Mouse (Mus musculus) heart, embryonic 12.5 days (tissue): ENCODE results near the gene Parvg. TPM values are rescaled to one million over a fixed set of nuclear protein-coding genes. Genes with fewer than 3 reads are reported as not detected.
"Not testable (repeated sequence)": the region's sequence is repeated elsewhere in the genome, so short reads cannot be mapped to it uniquely, and the experiment has no call there.

Experiments
- ATAC-seq: fragments of 200-750 bp; cut with Nextera tagmentation; 2 replicates; pipeline ENCODE4 v1.8.0; 2017; ENCODE audit warnings: moderate TSS enrichment, moderate library complexity; ENCODE audit not compliant: insufficient number of reproducible peaks, low FRiP score
- H3K27ac ChIP-seq: fragments of 300-500 bp; sonication (generic); 2 replicates; pipeline ENCODE4 v1.5.1; 2016; ENCODE audit warnings: mild to moderate bottlenecking, moderate library complexity; ENCODE audit not compliant: poor library complexity, severe bottlenecking
- H3K27me3 ChIP-seq: fragments of 300-500 bp; sonication (generic); replicated peaks from 2 replicates; pipeline ENCODE4 v1.6.1; 2016; ENCODE audit warnings: mild to moderate bottlenecking, moderate library complexity
- H3K36me3 ChIP-seq: fragments of 300-500 bp; sonication (generic); 2 replicates; pipeline ENCODE4 v1.6.1; 2016; ENCODE audit warnings: mild to moderate bottlenecking, moderate library complexity
- H3K4me1 ChIP-seq: fragments of 300-500 bp; sonication (generic); replicated peaks from 2 replicates; pipeline ENCODE4 v1.6.1; 2016; ENCODE audit warnings: mild to moderate bottlenecking
- H3K4me2 ChIP-seq: fragments of 300-500 bp; sonication (generic); 2 replicates; pipeline ENCODE4 v1.6.1; 2016; ENCODE audit warnings: mild to moderate bottlenecking, moderate library complexity
- H3K4me3 ChIP-seq: fragments of 300-500 bp; sonication (generic); 2 replicates; pipeline ENCODE4 v1.5.1; 2016; ENCODE audit warnings: mild to moderate bottlenecking
- H3K9ac ChIP-seq: fragments of 300-500 bp; sonication (generic); 2 replicates; pipeline ENCODE4 v1.6.1; 2016; ENCODE audit warnings: mild to moderate bottlenecking, moderate library complexity
- H3K9me3 ChIP-seq: fragments of 300-500 bp; sonication (generic); replicated peaks from 2 replicates; pipeline ENCODE4 v1.6.1; 2016; ENCODE audit warnings: mild to moderate bottlenecking, moderate library complexity
- WGBS: fragments of 180-500 bp; shearing (Covaris S2); methylation state at CpG from one replicate; pipeline ENCODE4 v1.1.7; 2016; 5-methylcytosine and 5-hydroxymethylcytosine counted together
- polyA plus RNA-seq: library from polyadenylated mRNA; unstranded; fragments of >200 nt; fragmentation: Nextera tagmentation; extraction: Ambion mirVana; gene quantifications from 2 replicates; pipeline ENCODE4 v1.2.1, GENCODE M21; 2016

The Parvg gene
- 0.92 and 1.4 TPM in 2 replicates for polyA plus RNA-seq

GRCm38 (mm10) chr15:84323966-84324869, at the start of gene Parvg:
Gene Parvg (plus strand): TSS chr15:84324026.
- H3K9ac ChIP-seq = no peak within 1 kb of the TSS
- no peak within 1 kb of the TSS for H3K27ac ChIP-seq
- no peaks in the 10 kb centered on the region for H3K9me3 ChIP-seq
- H3K4me2 ChIP-seq = no peak within 1 kb of the TSS
- no peak for ATAC-seq
- WGBS = 69% methylated on average over 10 of the region's 10 CpGs
- H3K36me3 ChIP-seq = no peaks in the 10 kb centered on the region
- no peak within 1 kb of the TSS for H3K4me3 ChIP-seq
- H3K4me1 ChIP-seq = no peaks in the 10 kb centered on the region
- peaks cover 11% of the 10 kb centered on the region; the same call in 1 of the 2 replicates for H3K27me3 ChIP-seq

DNA sequence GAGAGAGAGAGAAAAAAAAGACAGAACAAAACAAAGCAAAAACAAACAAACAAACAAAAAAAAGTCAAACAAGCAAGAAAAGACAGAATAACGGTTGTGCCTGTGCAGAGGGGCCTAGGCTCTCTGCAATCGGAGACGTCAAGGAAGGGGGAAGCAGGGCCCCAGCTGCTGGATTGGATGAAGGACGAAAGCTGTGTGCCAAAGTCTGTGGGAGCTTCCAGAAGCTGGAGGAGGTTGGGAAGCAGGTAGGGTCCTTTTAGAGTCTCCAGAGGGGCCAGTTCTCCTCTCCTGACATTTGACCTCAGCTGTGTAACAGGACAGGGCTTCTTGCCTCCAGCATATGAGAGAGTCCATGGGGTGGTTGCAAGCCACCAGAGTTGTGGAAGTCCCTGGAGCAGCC, 47.8 kb upstream of the Parvg start:
- no peak for ATAC-seq
- no peaks in the 10 kb centered on the region for H3K27me3 ChIP-seq
- WGBS = 86% methylated on average over 4 of the region's 4 CpGs
- peaks cover 66% of the 10 kb centered on the region for H3K36me3 ChIP-seq
- H3K4me3 ChIP-seq = no peak overlapping the region
- no peak overlapping the region for H3K9ac ChIP-seq
- no peak overlapping the region for H3K27ac ChIP-seq
- no peak overlapping the region for H3K4me2 ChIP-seq
- H3K4me1 ChIP-seq = no peaks in the 10 kb centered on the region
- peaks cover 5% of the 10 kb centered on the region; the same call in 1 of the 2 replicates for H3K9me3 ChIP-seq

DNA sequence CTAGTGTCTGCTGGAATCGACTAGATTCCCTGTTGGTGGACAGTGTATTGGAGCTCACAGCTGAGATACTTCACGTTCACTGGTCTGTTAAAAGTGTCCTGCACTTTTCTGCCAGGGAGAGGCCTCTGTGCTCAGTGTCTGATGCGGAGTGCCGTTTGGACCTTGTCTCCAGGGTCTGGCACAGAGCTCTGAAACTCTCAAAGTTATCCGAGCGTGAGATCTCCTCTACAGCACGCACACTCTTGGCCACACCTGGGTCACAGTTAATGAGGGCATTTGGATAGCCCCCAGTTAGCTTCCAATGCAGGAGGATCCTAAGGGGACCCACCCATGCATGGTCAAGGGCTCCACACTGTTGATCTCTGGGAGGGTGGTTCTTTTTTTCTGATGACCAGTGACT, 45.7 kb upstream of the Parvg start:
- no peaks in the 10 kb centered on the region for H3K27me3 ChIP-seq
- H3K36me3 ChIP-seq = peaks cover 55% of the 10 kb centered on the region
- H3K9me3 ChIP-seq = peaks cover 5% of the 10 kb centered on the region; the same call in 1 of the 2 replicates
- no peak overlapping the region for H3K4me3 ChIP-seq
- H3K4me2 ChIP-seq = no peak overlapping the region
- ATAC-seq = no peak
- no peaks in the 10 kb centered on the region for H3K4me1 ChIP-seq
- H3K9ac ChIP-seq = no peak overlapping the region
- no peak overlapping the region for H3K27ac ChIP-seq
- WGBS = 83% methylated on average over 7 of the region's 7 CpGs

- WGBS = 83% methylated on average over 7 of the region's 7 CpGs
- Histone ChIP-seq H3K9ac (no peak overlapping the region), H3K9me3 (peaks cover 5% of the 10 kb centered on the region; the same call in 1 of the 2 replicates), H3K27ac (no peak overlapping the region), H3K4me2 (no peak overlapping the region), H3K4me3 (no peak overlapping the region), H3K27me3 (no peaks in the 10 kb centered on the region), H3K4me1 (no peaks in the 10 kb centered on the region), H3K36me3 (peaks cover 55% of the 10 kb centered on the region)
- no peak for ATAC-seq
Observed at GRCm38 (mm10) chr15:84278656-84279055, 45.2 kb upstream of the Parvg start.

- no peak overlapping the region for H3K27ac ChIP-seq
- ATAC-seq = no peak
- 84% methylated on average over 8 of the region's 8 CpGs for WGBS
- H3K9me3 ChIP-seq = no peaks in the 10 kb centered on the region
- peaks cover 51% of the 10 kb centered on the region for H3K36me3 ChIP-seq
- H3K4me3 ChIP-seq = no peak overlapping the region
- H3K27me3 ChIP-seq = no peaks in the 10 kb centered on the region
- no peak overlapping the region for H3K9ac ChIP-seq
- H3K4me1 ChIP-seq = no peaks in the 10 kb centered on the region
- no peak overlapping the region for H3K4me2 ChIP-seq
Observed at GRCm38 (mm10) chr15:84280309-84280708, 43.5 kb upstream of the Parvg start.

GRCm38 (mm10) chr15:84280712-84281347, 43.0 kb upstream of the Parvg start:
- ATAC-seq = no peak
- peaks cover 47% of the 10 kb centered on the region for H3K36me3 ChIP-seq

DNA sequence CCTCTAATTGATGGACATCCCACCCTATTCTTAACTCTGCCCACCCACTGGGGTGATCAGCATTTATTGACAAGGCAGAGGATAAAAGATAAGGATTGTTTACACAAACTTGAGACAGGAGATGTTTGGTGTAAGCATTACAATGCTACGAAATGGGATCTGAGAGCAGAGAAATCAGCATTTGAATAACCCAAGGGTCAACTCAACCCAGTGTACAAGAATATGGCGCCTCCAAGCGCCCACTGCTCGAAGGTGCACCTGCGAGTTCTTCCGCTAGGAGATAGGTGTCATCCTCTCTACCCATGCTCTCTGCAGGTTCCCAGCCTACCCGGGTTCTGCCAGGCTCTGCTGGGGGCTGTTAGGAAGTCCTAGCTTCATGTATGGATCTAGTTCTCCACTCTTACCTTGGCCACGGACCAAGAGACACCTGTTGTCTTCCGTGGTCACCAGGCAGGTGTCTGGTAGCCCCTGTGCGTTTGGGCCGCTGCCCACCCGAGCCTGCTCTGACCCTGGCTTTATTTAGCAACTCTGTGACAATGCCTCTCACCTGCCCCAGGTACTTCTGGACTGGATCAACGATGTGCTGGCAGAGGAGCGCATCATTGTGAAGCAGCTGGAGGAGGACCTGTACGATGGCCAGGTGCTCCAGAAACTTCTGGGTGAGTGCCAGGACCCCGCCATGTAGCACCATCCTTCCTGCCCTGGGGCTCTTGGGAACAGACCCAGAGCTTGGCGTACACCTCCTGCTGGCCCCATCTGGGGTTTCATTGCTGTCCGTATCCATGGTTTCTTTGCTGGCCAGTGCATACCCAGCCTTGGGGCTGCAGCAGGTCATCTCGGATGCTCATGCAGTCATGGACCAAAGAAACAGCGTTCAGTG, 41.4 kb upstream of the Parvg start:
- Histone ChIP-seq H3K4me3 (no peak overlapping the region), H3K27ac (no peak overlapping the region), H3K9me3 (no peaks in the 10 kb centered on the region), H3K4me1 (peaks cover 8% of the 10 kb centered on the region), H3K4me2 (no peak overlapping the region), H3K36me3 (peaks cover 41% of the 10 kb centered on the region), H3K9ac (no peak overlapping the region), H3K27me3 (no peaks in the 10 kb centered on the region)
- WGBS = 80% methylated on average over 20 of the region's 20 CpGs
- ATAC-seq = no peak

More at GRCm38 (mm10) chr15:84280712-84281347, 43.0 kb upstream of the Parvg start:
- H3K4me2 ChIP-seq = no peak overlapping the region
- no peak overlapping the region for H3K4me3 ChIP-seq
- H3K9ac ChIP-seq = no peak overlapping the region
- no peaks in the 10 kb centered on the region for H3K27me3 ChIP-seq
- no peak overlapping the region for H3K27ac ChIP-seq
- no peaks in the 10 kb centered on the region for H3K4me1 ChIP-seq
- WGBS = 67% methylated on average over 11 of the region's 11 CpGs
- no peaks in the 10 kb centered on the region for H3K9me3 ChIP-seq

DNA sequence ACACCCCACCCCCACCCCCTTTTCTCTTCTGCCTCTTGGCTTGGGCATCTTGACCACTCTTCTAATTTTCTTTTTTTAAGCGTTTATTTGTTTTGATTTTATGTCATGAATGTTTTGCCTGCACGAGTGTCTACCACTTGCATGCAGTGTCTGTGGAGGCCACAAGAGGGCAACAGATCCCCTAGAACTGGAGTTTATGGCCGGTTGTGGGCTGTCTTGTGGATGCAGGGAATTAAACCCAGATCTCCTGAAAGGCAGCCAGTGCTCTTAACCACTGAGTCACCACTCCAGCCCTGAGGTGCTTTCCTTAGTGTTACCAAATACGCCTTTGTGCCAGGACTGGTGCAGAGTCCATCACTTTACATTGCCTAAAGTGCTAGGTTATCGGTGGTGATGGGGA, 39.8 kb upstream of the Parvg start:
- 66% methylated on average over 5 of the region's 5 CpGs for WGBS
- Histone ChIP-seq H3K9me3 (no peaks in the 10 kb centered on the region), H3K27me3 (no peaks in the 10 kb centered on the region), H3K4me1 (peaks cover 8% of the 10 kb centered on the region), H3K4me2 (no peak overlapping the region), H3K9ac (no peak overlapping the region), H3K27ac (no peak overlapping the region), H3K4me3 (no peak overlapping the region), H3K36me3 (peaks cover 42% of the 10 kb centered on the region)
- no peak for ATAC-seq

DNA sequence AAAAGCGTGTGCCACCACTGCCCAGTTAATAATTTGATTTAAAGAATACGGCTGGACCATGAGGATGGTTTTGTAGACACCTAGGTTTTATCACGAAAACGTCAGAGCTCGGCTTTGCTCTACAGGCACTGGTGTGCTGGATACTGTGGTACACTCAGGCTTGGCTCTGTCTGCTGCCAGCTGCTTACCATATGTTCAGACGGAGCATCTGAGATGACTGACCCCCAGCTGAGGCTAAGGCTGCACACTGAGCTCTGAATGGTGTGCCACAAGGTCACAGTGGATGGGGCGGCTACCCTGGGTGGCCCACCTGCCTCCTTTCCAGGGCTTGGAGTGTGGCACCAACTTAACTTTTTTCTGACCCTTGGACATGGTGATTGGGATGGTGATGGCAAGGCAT, 38.4 kb upstream of the Parvg start:
- H3K36me3 ChIP-seq = peaks cover 34% of the 10 kb centered on the region
- ATAC-seq = no peak
- H3K27ac ChIP-seq = no peak overlapping the region
- no peaks in the 10 kb centered on the region for H3K27me3 ChIP-seq
- H3K4me2 ChIP-seq = no peak overlapping the region
- H3K9ac ChIP-seq = no peak overlapping the region
- H3K9me3 ChIP-seq = no peaks in the 10 kb centered on the region
- WGBS = 84% methylated on average over 7 of the region's 7 CpGs
- H3K4me3 ChIP-seq = no peak overlapping the region
- H3K4me1 ChIP-seq = peaks cover 8% of the 10 kb centered on the region

- not testable (repeated sequence) for H3K4me2 ChIP-seq, H3K4me1 ChIP-seq, H3K27ac ChIP-seq, H3K27me3 ChIP-seq, H3K9me3 ChIP-seq, H3K4me3 ChIP-seq, H3K9ac ChIP-seq, ATAC-seq
- peaks cover 39% of the 10 kb centered on the region for H3K36me3 ChIP-seq
- WGBS = 83% methylated on average over 1 of the region's 1 CpGs
Observed at GRCm38 (mm10) chr15:84288953-84289352, 34.9 kb upstream of the Parvg start.

DNA sequence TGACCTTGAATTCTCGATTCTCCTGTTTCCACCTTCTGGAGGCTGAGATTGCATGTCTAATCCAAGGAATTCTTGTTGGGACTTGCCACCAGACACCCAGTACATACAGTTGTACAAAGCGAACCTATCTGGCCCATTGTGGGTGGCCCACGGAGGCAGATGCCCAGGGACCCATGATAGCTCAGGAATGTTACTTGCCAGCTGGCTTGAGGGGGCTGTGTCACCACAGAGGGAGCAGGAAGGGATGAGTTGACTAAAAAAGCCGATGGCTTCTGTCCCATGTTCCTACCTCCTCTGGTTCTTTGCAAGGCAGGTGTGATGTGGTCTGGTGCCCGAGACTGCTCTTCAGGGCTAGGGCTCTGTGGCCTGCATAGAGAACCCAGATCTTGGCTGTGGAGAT, 32.7 kb upstream of the Parvg start:
- WGBS = 83% methylated on average over 5 of the region's 5 CpGs
- peaks cover 55% of the 10 kb centered on the region for H3K36me3 ChIP-seq
- no peaks in the 10 kb centered on the region for H3K27me3 ChIP-seq
- H3K4me1 ChIP-seq = peaks cover 8% of the 10 kb centered on the region
- no peak overlapping the region for H3K4me3 ChIP-seq
- ATAC-seq = no peak
- no peak overlapping the region for H3K9ac ChIP-seq
- H3K27ac ChIP-seq = no peak overlapping the region
- no peak overlapping the region for H3K4me2 ChIP-seq
- no peaks in the 10 kb centered on the region for H3K9me3 ChIP-seq
